In the genomic region with DNA sequence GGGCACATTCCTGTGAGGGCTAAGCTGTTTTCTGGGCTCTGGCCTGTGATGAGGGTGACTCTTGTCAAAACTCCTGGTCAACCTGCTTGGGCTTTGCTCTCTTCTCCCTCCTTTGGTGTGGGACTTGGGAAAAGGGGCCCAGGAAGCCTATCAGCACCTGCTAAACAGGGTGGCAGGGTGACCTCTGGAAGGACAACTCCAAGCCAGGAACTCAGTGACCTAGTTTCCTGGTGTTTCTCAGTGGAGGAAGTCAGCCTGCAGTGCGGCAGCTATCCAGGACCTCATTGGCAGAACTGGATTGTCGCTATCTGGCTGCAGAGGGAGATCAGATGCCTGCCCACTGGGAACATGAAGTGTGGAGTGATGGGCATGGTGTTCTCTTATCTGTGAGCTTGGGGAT, we compare ENCODE assay signal across 12 mouse cellular contexts. TPM values are rescaled to one million over a fixed set of nuclear protein-coding genes. Genes with fewer than 3 reads are reported as not detected.
DNase-seq lines count a peak whose midpoint lies in the region; ATAC-seq and TF ChIP-seq lines count a peak whose summit lies in the region.
"Had no signal": no experiment of that assay in that cellular context is flagged by ENCODE, and none has a peak within 500 bp of the region (broad histone marks: within the 10 kb centered on the region; RNA-seq: fewer than 3 reads in every experiment).

No protein-coding gene starts in this region.

- H3K27ac ChIP-seq in layer of hippocampus, adult 2 months: peak overlapping the region; percentile 62
- H3K27ac ChIP-seq in heart, embryonic 10.5 days: no peak overlapping the region
- H3K27ac ChIP-seq in midbrain, embryonic 12.5 days (replicated peaks): no peak overlapping the region; the same call in 1 of the 2 replicates
- no peak overlapping the region for H3K27ac ChIP-seq in stomach, postnatal 0 days (replicated peaks)

- H3K9ac ChIP-seq in midbrain, embryonic 12.5 days (replicated peaks): no peak overlapping the region
- no peak overlapping the region for H3K9ac ChIP-seq in stomach, postnatal 0 days (ENCODE audit: low read length)

- H3K36me3 ChIP-seq in heart, embryonic 10.5 days: no peaks in the 10 kb centered on the region
- H3K36me3 ChIP-seq in midbrain, embryonic 12.5 days: no peaks in the 10 kb centered on the region
- H3K36me3 ChIP-seq in stomach, postnatal 0 days (ENCODE audit: control insufficient read depth, insufficient read depth, low read length): no peaks in the 10 kb centered on the region

- H3K4me3 ChIP-seq in layer of hippocampus, adult 2 months: no peak overlapping the region
- peak overlapping the region; percentile 24; the same call in 1 of the 2 replicates for H3K4me3 ChIP-seq in heart, embryonic 10.5 days
- no peak overlapping the region for H3K4me3 ChIP-seq in midbrain, embryonic 12.5 days
- H3K4me3 ChIP-seq in stomach, postnatal 0 days (ENCODE audit: low read depth, low read length): no peak overlapping the region
- H3K4me3 ChIP-seq: megakaryocyte, embryonic 14.5 days had no signal

- ATAC-seq in midbrain, embryonic 12.5 days (ENCODE audit: low FRiP score, low read depth): no peak
- ATAC-seq in stomach, postnatal 0 days (ENCODE audit: low FRiP score, low TSS enrichment): no peak

- H3K4me2 ChIP-seq in midbrain, embryonic 12.5 days (replicated peaks): 0 out of 2 replicates have a peak overlapping the region, but pooled peaks have one; percentile 13
- H3K4me2 ChIP-seq in stomach, postnatal 0 days (replicated peaks; ENCODE audit: low read depth): no peak overlapping the region

- 4% methylated on average over 2 of the region's 2 CpGs for WGBS in heart, embryonic 10.5 days
- WGBS in midbrain, embryonic 12.5 days: 32% methylated on average over 2 of the region's 2 CpGs
- 9% methylated on average over 2 of the region's 2 CpGs for WGBS in stomach, postnatal 0 days

- DNase-seq in layer of hippocampus, adult 2 months (ENCODE audit: low spot score in 2 of 2): no peak
- no peak for DNase-seq in layer of hippocampus, adult 18-20 months (ENCODE audit: low spot score in 2 of 2)
- peak; percentile 67 to 69 for DNase-seq in cerebellum, postnatal 14 days
- DNase-seq in heart, embryonic 10.5 days (ENCODE audit: low spot score): no peak
- no peak for DNase-seq in embryo, embryonic 9.5 days (ENCODE audit: extremely low spot score)
- DNase-seq in stomach, postnatal 0 days (ENCODE audit: low spot score): no peak
- DNase-seq in lung, postnatal 4 days: no peak
- DNase-seq: gastrocnemius, postnatal 36 days; liver had no signal

- peaks cover 13% of the 10 kb centered on the region for H3K4me1 ChIP-seq in heart, embryonic 10.5 days
- H3K4me1 ChIP-seq in midbrain, embryonic 12.5 days: peaks cover 13% of the 10 kb centered on the region
- H3K4me1 ChIP-seq in stomach, postnatal 0 days (replicated peaks; ENCODE audit: control insufficient read depth, insufficient read depth): no peaks in the 10 kb centered on the region
- H3K4me1 ChIP-seq: megakaryocyte, embryonic 14.5 days had no signal

- no peak for TF ChIP-seq EP300 in stomach, postnatal 0 days (optimal IDR thresholded peaks at IDR 0.05)

- TF ChIP-seq CTCF in layer of hippocampus, adult 2 months (conservative IDR thresholded peaks at IDR 0.05): no peak
- TF ChIP-seq CTCF in stomach, postnatal 0 days (IDR thresholded peaks at IDR 0.05; ENCODE audit: low read depth): no peak

- H3K27me3 ChIP-seq in heart, embryonic 10.5 days (ENCODE audit: insufficient read depth, poor library complexity, severe bottlenecking): peaks cover 48% of the 10 kb centered on the region
- peaks cover 25% of the 10 kb centered on the region for H3K27me3 ChIP-seq in midbrain, embryonic 12.5 days
- 0 out of 2 replicates have a peak, but pooled peaks cover 3% of the 10 kb centered on the region for H3K27me3 ChIP-seq in stomach, postnatal 0 days (ENCODE audit: control insufficient read depth, insufficient read depth, low read length)

- H3K9me3 ChIP-seq in heart, embryonic 10.5 days: no peaks in the 10 kb centered on the region
- no peaks in the 10 kb centered on the region for H3K9me3 ChIP-seq in midbrain, embryonic 12.5 days
- H3K9me3 ChIP-seq in stomach, postnatal 0 days (ENCODE audit: control insufficient read depth, low read length): no peaks in the 10 kb centered on the region
- H3K9me3 ChIP-seq: megakaryocyte, embryonic 14.5 days had no signal

RNA-seq across cellular contexts. Expression of gene Bhlhe23, which starts 11.7 kb away (rescaled TPM):
- total RNA-seq in layer of hippocampus, adult 2 months (2021): not detected
- not detected for total RNA-seq in layer of hippocampus, adult 18-20 months (2021)
- 0.05 TPM in 1 of 2 replicates, not detected in the other for polyA plus RNA-seq in heart, embryonic 10.5 days (2016; fragmentation: Nextera tagmentation; extraction: Ambion mirVana)
- polyA plus RNA-seq in midbrain, embryonic 12.5 days (2016; fragmentation: Nextera tagmentation; extraction: Ambion mirVana): 26.0 and 29.3 TPM in 2 replicates
- polyA plus RNA-seq in stomach, postnatal 0 days (2015; fragmentation: Nextera tagmentation; extraction: Ambion mirVana): not detected in 2 replicates
- total RNA-seq: gastrocnemius, postnatal 36 days; layer of hippocampus, postnatal 25 days had no signal

Comparison
In these comparisons a context has a peak if more than half of its experiments do, and no peak if none do; other contexts are left out.
1. DNase-seq: peak in cerebellum, postnatal 14 days (2 of 2); none in layer of hippocampus, adult 2 months (0 of 2), layer of hippocampus, adult 18-20 months (0 of 2), heart, embryonic 10.5 days (single experiment), embryo, embryonic 9.5 days (single experiment), stomach, postnatal 0 days (single experiment) and lung, postnatal 4 days (0 of 2).
2. RNA of gene Bhlhe23, which starts 11.7 kb away (polyA plus RNA-seq): 26.0 to 29.3 TPM in midbrain, embryonic 12.5 days; 0.05 TPM in heart, embryonic 10.5 days and not detected in stomach, postnatal 0 days; every median in the first group is over 10 times any median in the second.